Mouse (Mus musculus) retina, postnatal 1 day (tissue): ENCODE data around the gene Gm13030.
A peak's percentile ranks its signal among the peaks of the same experiment; 100 is the strongest.
"Not testable (repeated sequence)": the region's sequence is repeated elsewhere in the genome, so short reads cannot be mapped to it uniquely, and the experiment has no call there.

Source experiments
- DNase-seq: peaks from one replicate; pipeline ENCODE4 v3.0.0-alpha.2; 2012

Gm13030 gene

DNA sequence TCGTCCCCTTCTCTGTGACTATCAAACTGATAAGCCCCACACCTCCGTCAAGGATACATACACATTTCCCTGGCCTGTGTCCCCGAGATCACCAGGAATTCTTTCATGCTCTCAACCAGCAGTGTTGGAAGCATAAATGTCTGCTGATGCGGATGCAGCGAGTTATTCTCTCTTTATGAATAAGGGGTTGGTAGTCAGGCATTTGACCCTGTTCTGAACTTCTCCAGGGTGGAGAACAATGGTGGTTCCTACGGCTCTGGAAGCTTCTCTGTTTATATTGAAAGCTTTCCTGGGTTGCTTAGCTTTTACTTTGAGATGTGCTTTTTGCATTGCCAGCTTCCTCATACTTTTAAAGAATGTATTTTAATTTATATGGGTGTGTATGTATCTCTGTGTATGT, at the start of gene Gm13030:
Gene Gm13030, minus strand, starts transcription at position 101 of the 400 bp plus-strand sequence.
- DNase-seq, result no peak

DNA sequence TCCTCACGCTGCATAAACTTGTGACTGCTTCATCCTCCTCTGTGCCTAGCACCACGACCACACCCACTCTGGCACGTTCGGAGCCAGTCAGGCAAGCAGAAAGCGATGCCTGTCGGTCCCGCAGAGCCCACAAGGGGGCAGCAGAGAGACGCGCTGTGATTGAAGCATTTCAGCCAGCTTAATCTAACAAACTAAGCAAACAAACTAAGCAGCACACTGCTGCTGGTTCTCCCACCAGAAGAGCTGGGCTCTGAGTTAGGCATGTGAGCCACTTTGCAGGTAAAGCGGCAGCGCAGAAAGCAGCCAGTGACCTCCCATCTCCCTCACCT, 48.3 kb upstream of the Gm13030 start:
- DNase-seq, result peak; percentile 92

DNA sequence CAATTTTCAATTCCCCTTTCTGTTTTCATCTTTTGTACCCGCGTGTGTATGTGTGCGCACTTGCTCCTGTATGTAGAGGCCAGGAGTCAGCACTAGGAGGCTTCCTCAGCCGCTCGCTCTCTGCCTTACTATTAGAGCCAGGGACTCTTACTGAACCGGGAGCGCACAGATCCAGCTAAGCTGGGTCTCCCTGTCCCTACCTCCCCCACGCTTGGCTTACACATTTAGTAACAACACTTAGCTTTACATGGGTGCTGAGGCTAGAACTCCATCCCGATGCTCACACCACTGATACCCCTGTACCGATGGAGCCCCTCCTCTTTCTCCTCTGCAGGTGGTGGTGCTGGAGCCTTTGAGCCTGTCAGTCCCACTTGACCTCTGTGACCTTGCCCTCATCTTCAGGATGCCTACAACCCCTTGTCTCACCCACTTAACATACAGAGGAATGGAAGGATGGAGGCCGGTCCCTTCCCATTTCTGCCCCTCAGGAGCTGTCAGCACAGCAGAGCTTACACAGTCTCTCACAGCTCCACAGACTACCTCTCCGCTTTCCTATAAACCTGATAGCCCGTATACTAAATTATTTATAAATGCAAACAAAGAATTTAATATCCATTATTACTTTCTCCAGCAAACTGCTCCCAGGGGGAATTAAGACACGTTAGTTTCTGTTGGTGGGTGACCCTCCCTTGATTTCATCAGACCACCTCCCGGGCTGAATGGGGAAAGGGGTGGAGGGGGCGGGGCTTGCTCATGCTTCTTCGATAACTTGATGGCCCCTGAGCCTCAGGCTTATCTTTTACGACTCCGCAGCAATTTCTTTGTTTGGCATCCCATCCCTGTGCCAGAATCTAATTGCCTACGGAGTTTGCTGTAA, 47.7 kb upstream of the Gm13030 start:
- DNase-seq, result no peak

DNA sequence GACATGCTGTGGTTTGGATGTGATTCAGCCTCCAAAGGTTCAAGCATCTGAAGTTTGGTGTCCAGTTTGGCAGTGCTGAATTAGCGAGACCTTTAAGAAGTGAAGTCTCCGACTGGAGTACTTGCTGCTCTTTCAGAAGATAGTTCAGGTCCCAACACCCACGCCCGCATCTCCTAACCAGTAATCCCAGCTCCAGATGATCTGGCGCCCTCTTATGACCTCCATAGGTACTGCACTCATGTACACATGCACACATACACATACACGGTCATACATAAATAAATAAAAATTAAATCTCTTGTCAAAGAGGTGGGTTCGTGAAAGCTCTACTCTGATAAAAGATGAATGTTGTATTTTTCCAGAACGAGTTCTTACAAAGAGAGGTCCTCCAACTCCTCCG, 43.5 kb upstream of the Gm13030 start:
- no peak for DNase-seq

DNA sequence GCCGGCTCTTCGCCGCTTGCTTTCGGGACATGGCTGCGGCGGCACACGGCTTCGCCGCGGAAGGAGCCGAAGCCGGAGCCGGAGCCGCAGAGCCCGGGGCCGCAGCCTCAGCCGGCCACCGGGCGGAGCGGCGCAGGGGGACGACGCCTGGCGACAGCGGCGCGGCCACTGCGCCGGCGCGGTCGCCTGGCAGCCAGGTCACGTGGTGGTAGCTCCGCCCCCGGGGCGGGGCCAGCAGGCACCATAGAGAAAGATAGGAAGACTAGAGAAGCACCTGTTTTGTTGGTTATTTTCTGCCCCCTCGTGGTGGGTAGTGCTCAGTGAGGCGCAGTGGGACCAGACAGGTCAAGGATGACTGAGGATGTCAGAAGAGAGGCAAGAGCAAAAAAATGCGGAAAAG, 40.0 kb upstream of the Gm13030 start, which contains the start of gene Otud3:
Gene Otud3, minus strand, starts transcription at position 149 of the 400 bp plus-strand sequence.
- DNase-seq, result peak; percentile 96

DNA sequence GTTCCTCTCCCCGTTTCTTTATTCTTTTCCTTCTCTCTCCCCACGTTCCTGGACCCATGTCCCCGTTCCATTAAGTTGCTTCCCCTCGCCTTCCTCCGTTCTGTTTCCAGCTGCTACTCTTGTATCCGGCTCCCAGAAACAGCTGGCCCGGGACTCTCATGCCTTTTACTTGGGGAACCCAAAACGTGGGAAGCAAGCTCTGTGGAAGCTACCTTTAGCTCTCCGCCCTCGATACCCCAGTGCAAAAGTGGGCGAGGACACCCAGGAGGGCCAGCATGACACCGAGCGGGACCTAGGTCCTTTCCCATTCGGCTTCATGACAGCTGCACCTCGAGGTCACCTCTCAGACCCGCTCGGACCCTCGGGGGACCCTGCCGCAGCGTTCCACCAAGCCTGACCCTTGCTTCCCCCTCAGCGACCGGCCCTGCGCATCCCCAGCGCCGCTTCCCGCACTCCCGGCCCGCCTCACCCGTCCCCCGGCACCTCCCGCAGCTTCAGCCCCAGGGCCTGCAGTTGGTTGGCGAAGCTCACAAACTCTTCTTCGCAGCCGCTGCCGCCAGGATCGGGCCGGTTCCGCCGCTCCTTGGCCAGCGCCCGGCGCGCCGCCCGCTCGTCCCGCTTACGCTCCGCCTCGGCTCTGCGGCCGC, 39.5 kb upstream of the Gm13030 start:
- no peak for DNase-seq

DNA sequence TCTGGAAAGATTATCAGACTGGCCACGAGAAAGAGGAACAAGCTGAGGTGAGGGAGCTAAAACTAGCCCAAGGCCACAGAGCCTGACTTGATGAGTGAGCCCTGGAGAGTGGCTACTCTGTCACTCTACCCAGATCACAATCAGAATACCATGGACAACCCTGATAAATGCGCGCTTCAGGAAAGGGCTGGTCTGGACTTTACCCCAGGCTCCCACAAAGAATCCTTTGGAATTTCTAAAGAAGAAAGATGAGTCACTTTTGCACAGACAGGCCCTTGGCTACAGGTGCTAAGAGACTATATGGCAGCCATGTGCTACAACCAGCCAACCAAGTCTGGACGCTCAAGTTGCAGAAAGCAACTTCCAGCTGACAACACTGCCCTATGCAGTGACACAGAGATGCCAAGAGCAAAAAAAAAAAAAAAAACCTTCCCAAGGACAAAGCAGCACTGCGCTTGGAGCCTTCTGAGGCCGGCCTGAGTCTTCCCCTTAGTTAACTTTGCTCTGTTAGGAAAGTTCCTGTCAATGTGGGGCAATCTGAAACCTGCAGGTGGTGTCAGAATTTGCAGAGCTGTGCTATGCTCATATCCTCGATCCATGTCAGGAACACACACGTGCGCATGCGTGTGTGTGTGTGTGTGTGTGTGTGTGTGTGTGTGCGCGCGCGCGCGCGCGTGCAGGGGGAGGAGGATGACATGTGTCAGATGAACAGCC, 32.0 kb upstream of the Gm13030 start:
- DNase-seq, result no peak

DNA sequence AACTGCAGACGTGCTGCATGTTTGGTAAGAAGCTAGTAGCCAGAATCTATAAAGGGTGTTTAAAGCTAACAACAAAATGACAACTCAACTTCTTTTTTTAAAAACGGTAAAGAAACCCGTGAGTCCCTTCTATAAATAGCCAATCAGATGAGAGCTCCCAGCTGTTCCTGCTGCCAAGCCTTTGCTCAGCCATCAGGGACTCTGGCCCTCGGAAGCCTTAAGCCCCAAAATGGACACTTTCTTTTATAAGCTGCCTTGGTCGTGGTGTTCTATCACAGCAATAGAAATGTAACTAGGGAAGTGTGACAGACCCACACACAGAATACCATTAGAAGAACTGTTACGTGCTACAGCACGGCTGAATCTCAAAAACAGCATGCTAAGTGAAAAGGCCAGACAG, 25.6 kb upstream of the Gm13030 start:
- DNase-seq, result no peak

DNA sequence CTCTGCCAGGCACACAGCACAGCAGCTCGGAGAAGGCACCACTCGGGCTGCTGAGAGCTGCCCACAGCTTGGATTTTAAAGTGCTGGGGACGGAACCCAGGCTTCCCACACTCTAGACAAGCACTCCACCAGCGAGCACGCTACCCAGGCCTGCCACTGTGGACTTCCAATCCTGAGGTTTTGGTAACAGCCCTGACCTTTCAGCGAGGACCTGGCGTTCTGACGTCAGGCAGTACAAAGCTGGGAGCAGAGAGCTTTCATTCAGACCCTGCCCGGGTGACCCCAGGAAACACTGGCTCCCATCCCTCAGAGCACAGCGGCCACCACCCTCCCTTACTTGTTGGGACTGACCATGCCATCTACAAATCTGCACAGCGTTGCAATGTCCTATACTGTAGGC, 20.0 kb upstream of the Gm13030 start:
- not testable (repeated sequence) for DNase-seq

DNA sequence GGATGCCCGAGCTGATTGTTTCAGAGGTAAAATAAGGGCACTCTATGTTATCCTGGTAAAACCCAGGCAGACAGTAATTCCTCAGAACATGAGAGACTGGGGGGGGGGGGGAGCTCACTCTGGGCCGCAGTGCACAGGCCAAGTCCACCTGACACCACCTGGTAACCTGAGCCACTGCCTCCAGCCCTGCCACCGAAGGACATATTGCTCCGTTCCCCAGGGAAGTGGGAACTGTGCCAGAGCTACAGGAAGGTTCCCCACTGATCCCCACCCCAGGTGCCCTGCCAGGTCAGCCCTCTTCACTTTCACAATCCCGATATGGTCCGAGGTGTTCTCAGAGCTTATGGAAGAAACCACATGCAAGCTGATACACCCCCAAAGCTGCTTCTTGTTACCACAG, 18.9 kb upstream of the Gm13030 start:
- DNase-seq, result no peak

DNA sequence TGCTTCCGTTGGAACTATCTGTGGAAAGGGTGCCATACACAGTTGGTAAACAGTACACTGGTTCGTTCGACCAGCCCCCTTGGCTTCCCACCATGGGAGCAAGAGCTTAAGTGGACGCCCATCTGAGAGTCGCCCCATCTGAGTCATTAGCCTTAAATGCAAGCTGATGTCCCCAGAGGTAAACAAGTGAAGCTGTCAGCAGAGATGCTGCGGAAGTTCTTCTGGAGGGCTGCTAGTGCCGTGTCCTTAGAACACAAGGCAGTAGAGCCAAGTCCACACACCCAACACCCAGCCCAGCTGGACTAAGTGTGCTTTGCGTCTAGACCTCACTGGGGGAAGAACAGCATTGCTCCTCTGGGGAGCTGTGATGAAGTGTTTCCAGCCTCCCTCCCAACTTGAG, 15.9 kb upstream of the Gm13030 start:
- no peak for DNase-seq

DNA sequence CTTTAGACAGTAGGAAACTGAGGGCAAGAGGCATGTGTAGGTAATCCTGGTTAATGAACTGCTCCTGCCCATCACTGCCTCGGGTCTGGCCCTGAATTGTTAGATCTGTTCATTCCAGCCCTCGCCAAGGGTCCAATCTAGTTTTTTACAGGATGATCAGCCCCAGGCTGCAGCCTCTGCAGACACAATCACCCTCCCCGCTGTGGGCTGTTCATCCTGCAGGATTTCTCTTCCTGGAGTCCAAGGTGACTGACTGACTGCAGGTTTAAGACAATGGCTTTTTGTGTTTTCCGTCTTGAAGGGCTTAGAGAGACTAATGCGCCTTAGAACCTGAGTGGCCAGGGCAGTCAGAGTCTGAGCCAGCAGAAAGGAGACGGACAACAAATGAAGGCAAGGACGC, 15.4 kb upstream of the Gm13030 start:
- no peak for DNase-seq

DNA sequence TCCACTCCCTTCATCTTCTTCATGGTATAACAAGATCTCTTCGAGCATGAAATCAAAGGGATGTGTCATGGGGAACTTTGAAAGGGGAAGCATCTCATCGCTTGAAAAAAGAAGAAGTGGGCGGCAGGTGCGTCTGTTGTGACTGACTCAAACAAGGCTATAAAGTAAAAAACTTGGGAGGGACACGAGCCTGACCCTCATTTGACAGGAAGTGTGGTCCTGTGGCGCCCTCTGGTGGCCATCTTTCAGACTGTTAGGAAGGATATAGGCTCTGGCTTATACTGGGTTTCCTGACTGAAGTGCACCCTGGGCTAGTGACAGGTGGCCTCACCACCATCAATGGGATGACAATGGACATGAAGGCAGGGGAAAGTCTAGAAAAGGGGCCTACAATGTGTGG, 10.5 kb upstream of the Gm13030 start:
- peak; percentile 86 for DNase-seq

DNA sequence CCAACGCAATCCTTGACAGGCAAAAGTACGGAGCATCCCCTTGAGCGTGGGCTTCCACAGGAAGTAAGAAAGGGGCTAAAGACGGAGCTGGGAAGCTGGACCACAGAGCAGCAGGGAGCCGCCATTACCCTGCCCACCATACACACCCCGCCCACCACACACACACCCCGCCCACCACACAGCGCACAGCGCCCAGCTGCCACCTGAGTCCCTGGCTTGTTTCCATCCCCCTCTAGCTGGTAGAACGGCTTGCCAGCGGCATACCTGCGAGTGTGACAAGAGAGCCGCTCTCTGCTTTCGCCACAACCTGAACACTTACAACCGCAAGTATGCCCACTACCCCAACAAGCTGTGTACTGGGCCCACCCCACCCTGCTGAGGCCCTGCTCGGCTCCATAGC, 8.4 kb upstream of the Gm13030 start:
- DNase-seq, result peak; percentile 30

DNA sequence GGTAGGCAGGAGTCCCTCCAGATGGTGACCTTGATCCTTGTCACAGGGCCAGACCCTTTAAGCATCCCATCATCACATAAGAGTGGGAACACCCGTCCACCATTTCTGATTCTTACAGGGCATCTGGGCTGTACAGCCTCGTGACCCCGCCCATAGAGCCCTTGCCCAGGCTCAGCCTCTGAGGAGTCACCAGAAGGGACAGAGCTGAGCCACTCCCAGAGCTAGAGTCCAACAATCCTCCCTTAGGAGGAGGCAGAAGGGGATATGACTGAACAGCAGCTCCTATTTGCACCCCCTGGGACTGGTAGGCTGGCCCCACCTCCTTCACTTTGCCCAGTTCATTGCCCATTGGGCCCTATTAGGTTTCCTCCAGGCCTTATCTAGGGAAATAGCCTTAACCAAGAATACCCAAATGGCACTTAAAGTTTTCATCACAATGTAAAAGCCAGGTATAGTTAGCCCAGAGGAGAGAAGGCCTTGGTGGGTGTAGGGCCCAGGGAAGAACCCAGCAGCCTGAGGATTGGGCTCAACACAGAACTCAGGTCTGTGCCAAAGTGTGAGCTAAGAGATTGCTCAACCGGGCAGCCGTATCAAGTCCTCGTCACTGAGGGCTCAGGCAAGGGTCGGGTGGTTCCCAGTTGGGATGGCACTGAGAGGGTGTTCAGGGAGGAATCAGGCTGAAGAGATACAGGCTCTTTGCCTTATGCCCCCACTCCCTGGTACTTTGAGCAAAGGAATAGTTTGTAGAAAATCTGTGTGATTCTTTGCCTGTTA, 7.2 kb upstream of the Gm13030 start:
- DNase-seq, result no peak

DNA sequence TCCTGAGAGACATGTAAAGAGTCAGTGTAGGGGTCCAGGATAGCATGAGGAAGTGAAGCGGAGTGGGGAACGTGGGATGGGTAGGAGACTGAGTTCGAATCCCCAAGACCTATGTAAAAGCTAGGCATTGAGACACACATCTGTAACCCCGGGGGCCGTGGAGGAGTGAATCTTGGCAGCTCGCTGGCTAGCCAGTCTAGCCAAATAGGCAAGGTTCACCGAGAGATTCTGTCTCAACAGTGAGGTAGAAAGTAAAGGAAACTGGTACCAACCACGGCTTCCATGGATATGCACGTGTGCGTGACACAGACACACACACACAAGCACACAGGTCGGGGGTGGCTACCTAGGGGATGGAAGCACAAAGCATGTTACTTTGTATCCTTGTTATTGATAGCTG, 6.0 kb upstream of the Gm13030 start:
- DNase-seq, result no peak

DNA sequence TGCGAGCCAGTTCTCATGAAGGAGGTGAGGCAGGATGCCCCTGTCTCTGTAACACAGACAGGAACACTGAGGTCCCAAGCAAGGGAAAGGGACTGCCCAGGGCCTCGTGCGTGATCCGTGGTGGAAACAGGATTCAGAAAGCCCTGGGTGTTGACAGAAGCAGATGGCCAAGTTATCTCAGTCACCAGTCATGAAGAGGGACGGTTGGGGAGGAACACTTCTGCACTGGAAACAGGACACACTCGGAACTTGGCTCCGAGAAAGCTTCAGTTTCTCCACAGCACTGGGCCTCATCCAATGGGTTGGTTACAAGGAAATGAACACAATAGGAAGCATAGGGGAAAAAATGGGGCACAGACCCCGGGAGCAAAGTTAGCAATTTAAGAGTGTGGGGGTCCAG, 5.0 kb upstream of the Gm13030 start:
- no peak for DNase-seq

DNA sequence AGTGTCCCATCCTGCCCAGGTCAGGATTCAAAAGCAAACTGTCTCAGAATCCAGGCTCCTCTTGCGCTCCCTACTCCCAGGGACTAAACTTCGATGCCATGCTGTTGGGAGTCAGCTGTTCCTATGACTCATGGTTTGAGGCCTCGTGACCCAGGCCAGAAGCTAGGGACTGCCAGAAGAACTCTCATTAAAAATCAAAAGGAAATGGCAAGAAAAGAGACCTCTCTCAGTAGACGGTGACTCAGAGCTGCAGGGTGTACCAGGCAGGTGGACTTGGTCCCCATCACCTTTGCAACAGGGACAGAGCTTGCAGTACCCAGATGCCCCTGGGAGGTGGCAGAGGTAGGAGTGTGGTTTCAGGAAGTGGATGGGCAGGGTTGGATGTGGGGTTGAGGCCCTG, 4.0 kb upstream of the Gm13030 start, which contains the start of gene Pla2g2e:
Gene Pla2g2e, plus strand, starts transcription at position 212 of the 400 bp plus-strand sequence.
- no peak for DNase-seq

DNA sequence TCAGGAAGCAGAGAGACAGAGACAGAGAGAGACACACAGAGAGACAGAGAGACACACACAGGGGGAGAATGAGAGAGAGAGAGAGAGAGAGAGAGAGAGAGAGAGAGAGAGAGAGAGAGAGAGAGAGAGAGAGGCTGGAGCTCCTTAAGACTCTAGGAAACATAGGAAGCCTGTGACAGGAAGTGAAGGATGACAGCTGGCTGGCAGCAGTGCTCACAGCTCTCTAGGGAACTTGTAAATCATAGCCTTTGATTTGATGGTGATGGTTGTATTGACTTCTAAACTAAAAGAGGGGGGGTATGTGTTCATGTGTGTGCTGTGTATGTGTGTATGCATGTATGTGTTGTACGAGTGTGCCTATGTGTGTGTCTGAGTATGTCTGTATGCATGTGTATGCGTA, 2.2 kb upstream of the Gm13030 start:
- no peak for DNase-seq

DNA sequence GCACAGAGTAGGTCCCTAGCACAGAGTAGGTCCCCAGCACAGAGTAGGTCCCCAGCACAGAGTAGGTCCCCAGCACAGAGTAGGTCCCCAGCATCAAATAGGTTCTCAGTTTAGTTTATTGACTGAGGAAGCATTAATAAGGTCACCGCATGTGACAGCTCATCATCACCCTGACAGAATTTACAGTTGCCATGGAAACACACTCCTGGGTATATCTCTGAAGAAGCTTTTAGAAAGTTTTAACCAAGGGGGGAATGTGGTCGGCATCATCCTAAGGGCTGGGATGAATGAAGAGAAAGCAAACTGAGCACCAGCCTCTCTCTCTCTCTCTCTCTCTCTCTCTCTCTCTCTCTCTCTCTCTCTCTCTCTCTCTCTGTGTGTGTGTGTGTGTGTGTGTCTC, 1.5 kb upstream of the Gm13030 start:
- DNase-seq, result not testable (repeated sequence)

DNA sequence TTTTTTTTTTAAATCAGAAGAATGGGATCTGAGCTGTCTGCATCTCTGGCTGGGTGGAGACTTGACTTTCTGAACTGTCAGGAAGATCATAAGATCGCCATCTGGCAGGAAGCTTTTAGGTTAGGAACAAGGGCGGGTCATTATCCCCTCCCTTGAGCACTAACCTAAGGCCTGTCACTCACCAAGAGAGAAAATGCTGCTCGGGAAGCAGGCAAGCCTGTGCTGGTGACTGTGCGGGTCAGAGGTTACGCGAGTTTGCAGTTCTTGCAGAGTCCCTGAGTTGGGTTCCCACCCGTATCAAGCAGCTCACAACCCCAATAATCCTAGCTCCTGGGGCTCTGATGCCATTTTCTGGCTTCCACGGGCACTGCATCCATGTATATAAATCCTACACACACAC, 5.1 kb downstream of the Gm13030 start:
- no peak for DNase-seq

DNA sequence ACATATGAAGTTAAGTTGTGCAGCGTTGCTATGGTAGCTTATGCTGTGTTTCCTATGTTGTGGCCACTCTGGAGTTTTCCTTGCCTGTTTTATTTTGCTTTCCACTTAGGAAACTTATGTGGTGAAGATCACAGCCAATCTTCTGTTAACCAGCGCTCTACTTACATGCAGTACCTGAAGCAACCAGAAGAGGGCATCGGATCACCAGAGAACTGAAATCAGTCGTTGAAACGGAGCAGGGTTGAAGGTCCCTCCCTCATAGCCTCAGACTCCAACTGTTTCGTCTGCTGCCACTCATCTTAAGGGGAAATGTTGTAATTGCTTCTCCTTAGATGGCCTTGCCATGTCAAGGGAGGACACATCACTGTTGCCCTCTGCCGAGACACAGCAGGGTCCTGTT, 7.4 kb downstream of the Gm13030 start:
- peak; percentile 80 for DNase-seq

DNA sequence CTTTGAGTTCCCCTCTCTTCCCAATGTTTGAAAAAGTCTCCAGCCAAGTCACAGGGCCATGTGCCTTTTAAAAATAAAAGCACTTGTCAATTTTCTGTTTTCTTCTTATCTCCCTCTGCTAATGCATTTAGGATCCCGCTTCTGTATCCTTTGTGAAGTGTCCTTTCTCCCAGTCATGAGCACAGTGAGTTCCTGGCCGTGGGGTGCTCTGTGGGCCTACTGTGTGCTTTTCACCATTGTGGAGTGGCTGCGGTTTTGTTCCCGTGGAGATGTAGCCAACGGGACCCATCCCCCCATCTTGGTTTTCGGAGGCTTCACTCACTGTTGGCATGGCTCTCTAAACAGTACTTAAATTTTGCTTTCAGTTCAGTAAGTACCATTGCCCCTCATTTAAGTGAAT, 7.8 kb downstream of the Gm13030 start:
- no peak for DNase-seq
